Mouse (Mus musculus) liver, adult 2 months (tissue): ENCODE measurements around the gene Trio.

Source experiments
- CTCF ChIP-seq: fragments of 200-500 bp; IDR thresholded peaks from 2 replicates; pipeline ENCODE4 v1.5.1; 2011; ENCODE audit warnings: low read depth, low read length, control low read depth
- POLR2A ChIP-seq: fragments of 200-500 bp; IDR thresholded peaks from 2 replicates; pipeline ENCODE4 v1.6.1; 2011; ENCODE audit warnings: low read length, control low read depth; ENCODE audit not compliant: insufficient read depth; ENCODE audit errors: extremely low read depth

DNA sequence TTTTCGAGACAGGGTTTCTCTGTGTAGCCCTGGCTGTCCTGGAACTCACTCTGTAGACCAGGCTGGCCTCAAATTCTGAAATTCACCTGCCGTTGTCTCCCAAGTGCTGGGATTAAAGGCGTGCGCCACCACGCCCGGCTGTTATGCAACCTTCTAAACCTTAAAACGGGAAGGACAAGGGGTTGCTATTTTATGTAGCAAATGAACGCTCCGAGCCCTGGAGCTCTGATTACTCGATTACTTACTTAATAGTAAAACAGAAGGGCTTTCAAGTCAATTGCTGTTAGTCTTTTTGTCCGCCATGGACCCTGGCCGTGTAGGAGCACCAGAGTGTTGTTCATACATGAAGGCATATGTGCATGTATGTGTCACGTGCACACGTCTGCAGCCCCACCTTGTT lies 94.2 kb downstream of the Trio start:
- TF ChIP-seq CTCF (no peak), POLR2A (no peak)
